Mouse (Mus musculus): ENCODE data around the gene Arhgef25.
"Not testable (repeated sequence)": the region's sequence is repeated elsewhere in the genome, so short reads cannot be mapped to it uniquely, and the experiment has no call there.

The Arhgef25 gene

DNA sequence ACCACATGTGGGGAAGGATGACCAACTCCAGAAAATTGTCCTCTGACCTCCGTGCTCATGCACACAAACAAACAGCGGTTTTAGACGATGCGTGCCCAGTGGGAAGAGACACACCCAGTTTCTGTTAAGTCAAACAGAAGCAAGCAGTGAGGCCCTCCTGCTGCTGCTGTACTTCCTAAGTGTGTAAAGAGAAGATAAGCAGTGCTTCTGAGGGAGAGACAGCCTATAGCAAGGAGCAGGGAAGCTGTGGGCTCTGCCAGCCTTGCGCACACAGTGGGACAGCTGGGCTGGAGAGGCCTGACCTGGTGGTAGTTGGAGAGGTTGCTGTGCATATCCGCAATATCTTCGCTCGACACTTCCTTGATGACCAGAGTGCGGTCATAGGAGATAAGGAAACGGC, 15.5 kb upstream of the Arhgef25 start:
- peak; percentile 78 for DNase-seq (ENCODE audit: low read depth, low spot score)

DNA sequence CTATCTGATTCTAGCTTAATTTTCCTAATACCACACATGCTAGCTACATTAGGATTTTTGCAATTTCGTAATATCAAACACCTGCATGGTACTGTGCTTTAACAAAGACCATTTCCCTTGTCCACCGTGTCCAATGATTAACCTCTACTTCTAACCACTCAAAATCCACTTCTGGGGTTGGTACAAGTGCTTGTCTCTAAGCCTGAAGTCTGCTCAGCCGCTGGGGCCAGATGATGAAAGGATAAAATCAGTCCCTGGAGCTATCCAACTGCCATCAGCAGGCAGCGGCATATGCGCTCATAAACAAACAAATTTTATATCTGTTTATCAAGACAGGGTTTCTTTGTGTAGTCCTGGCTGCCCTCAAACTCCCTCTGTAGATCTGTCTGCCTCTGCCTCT, 14.7 kb upstream of the Arhgef25 start:
- DNase-seq (ENCODE audit: low read depth, low spot score), result no peak

DNA sequence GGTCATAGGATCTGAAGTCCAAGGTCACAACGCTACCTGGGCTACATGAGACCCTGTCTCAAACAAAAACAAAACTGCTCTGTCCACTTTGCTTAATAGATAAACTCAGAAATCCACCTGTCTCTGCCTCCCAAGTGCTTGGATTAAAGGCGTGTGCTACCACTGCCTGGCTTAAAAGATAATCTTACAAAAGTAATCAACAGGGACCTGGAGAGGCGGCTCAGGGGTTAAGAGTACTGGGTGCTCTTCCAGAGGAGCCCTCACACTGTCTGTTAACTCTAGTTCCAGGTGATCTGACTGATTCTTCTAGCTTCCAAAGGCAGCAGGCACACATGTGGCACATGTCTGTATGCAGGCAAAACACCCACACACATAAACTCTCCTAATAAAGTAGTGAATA, 13.2 kb upstream of the Arhgef25 start:
- DNase-seq (ENCODE audit: low read depth, low spot score), result no peak

DNA sequence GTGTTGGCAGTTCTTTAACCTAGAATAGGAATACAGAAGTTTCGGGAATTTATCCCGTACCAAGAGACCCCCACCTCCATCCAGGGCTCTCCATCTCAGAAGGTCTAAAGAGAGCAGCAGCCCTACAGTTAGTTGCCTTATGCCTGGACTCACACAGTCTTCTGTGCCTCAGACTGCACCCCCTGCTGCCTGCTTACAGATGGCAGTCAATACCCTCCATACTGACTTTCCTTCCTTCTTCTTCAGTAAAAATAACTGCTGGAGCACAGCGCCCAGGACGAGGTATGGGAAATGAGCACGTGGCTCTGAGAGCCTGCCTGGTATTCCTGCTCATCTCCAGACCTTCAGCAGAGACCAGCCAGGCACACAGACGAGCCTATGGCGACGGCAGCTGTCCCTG, 10.4 kb upstream of the Arhgef25 start:
- DNase-seq (ENCODE audit: low read depth, low spot score), result no peak

DNA sequence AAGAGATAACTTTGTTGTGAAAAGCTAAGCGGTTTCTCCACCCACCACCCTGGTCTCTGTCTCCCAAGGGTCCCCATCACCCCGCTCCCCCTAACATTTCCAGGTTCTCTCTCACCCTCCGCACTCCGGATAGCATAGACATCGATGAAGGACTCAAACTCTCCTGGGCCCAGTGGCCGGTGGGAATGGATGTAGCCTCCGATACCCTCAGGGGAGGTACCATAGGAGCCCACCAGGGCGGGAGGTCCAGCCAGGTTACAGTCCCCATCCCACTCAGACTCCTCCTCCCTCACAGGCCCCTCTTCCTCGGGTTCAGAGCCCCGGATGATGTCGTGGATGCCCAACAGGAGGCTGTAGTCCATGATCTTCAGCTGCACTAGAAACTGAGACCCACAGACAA, 9.6 kb upstream of the Arhgef25 start:
- DNase-seq (ENCODE audit: low read depth, low spot score), result no peak

DNA sequence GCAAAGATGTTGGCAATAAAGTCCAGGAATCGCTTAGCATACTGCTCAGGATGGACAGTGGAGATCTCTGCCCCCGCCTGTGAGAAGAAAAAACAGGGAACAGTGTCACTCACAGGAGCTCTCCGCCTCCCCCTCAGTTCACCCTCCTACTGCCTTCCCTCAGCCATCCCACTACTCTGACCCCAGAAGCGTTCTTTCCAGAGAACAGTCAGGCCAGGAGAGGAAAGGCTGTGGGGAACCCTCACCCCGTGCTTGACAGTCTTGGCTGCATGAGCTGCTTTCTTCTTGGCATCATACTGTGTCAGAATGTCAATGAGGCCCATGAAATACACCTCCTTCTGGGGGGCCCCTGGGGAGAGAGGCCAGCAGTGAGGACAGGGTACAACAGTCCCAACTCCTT, 9.2 kb upstream of the Arhgef25 start:
- no peak for DNase-seq (ENCODE audit: low read depth, low spot score)

DNA sequence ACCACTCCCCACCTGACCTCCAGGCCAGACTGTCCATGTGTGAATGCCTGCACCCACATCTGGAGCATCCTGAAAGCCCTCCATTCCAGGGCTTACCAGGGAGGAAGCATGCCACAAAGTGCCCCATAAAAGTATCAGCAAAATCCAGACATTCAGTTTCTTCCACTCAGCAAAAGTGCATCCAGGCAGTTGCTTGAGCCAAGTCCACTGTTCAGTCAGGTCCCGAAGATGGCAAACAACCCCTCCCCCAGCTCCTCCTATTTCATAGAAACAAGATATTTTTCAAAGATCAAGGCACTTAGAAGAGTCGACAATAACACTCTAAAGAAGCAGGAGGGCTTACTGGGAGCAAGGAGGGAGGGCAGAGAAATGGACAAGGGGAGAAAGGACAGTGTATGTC, 8.6 kb upstream of the Arhgef25 start:
- no peak for DNase-seq (ENCODE audit: low read depth, low spot score)

DNA sequence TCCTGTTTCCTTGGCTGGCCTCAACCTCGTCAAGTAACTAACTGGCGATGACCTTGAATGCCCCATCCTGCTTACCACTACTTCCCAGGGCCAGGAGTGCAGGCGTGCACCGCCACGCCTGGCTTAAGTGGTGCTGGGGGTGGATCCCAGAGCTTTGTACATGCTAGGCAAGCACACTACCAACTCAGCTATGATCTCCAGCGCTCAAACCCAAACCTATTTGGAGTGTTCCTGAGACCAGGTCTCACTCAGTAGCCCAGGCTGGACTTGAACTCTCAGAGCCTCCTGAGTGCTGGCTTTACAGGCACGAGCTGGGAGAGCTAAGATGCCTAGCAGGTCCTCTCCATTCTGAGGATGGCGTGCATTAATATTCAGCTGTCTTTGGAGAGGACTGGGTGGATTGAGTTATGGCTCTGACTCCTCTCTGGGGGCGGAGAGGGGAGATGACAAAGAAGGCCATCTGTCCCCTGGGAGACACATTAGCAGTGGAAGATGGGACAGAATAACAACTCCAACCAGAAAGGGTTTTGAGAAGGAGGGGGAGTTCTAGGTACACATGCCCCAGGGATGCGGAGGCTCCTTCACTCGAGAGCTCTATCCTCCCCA, 7.7 kb upstream of the Arhgef25 start:
- no peak for DNase-seq (ENCODE audit: low read depth, low spot score)

DNA sequence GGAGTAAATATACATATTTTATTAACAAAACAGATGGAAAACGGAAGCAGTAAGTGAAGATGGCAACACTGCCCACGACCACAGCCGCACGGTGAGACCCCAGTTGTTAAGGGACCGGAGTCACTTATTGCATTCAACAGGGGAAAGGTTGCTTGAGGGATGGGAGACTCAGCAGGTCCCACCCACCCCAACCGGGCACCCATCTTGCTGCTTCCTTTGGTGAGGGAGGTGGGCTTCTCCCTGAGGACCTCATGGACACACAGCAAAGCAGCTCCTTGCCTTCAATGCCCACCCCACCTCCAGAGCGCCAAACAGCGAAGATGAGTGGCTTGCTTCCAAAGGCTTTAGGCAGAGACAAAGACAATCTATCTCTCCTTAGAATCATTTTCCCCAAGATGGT, 7.2 kb upstream of the Arhgef25 start:
- no peak for DNase-seq (ENCODE audit: low read depth, low spot score)

DNA sequence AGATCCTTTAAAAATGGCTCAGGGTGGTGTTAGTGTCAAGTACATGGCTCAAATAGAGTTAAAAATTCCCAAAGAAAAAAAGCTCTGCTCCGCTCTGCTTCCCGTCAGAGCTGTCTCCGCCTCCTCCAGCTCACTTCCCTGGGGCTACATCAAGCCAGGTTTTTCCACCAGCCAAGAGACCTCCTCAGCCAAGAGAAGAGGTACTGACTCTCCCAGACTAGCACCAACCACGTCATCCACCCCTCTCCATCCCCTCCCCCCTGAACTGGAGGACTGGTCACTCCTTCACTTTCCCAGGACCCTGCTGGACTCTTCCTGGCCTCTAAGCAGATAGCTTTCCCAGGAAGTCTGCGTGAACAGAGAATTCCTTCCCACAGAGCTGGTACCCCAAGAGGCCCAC, 6.5 kb upstream of the Arhgef25 start:
- DNase-seq (ENCODE audit: low read depth, low spot score), result no peak

DNA sequence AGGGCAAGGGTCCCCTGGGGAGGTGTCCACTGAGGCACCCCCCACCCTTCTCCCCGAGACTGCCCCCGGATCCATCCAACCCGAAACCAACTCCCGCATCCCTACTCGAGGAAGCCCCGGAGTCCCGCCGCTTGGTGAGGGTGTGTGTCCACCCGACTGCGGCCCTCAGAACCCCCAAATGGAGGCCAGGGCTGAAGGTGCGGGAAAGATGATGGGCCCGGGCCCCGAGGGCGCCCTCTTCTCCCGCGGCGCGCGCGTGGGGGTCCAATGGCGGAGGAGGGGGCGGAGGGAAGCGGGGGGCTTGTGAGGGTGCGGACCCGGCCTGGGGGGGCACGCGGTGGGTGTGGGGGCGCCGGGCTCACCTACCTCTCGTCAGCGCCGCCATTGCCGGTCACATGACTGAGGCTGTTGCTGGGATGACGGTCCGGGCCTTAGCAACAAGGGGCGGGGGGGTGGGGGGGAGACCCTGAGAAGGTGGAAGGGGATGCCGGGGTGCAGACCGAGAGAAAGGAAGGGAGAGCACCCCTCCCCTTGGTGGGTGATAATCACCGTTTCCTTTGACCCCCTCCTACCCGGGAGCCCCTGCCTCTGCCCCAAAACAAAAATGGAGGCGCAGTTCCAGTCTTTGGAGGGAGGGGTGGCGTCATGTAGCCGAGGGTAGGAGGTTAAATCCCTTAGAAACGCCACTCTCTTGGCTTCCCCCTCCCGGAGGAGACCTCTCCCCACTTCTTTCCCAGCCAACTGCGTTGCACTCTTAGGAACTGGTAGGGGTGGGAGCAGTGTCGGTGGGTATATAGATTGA, 5.6 kb upstream of the Arhgef25 start, which contains the start of gene Dtx3:
TSS of gene Dtx3 (minus strand) at position 401 of the 802 bp plus-strand sequence.
- no peak for DNase-seq (ENCODE audit: low read depth, low spot score)

DNA sequence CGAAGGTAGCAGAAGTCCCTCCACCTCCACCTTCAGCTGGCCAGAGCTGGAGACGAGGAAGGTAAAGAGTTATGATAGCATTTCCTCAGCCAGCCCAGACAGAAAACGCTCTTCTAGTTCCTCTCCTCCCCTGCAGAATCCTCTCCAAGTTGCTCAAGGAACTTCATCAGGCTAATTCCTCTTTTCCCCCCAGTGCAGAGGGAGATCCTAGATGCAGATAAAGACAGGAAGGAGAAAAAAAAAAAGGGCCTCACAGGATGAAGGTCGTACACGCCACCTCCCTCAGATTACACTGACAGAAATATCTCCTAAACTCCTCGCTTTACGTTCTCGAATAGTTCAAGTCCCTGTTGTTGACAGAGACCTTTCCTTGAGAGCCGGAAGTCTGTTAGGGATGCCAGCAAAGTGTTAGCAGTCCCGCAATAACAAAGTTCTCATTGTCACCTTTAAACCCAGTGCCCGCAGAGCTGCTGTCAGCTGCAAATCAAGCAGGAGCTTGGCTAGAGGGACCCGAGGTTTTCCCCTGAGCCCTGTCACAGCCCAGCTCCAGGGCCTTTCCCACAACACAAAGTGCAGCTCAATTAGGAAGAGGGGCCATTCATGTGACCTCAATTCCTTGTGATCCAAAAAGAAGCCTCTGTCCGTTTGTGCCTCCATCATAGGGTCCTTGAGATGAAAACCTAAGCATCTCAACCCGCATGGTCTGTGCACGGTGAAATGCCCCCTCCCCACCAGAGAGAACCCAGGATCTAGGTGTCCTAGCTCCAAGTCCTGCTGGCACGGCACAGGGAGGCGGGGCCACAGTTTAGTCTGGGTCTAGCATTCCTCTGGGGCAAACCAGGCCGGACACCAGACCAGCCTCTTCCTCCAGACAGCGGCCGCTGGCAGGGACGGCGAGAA, 4.8 kb upstream of the Arhgef25 start:
- DNase-seq (ENCODE audit: low read depth, low spot score), result no peak

DNA sequence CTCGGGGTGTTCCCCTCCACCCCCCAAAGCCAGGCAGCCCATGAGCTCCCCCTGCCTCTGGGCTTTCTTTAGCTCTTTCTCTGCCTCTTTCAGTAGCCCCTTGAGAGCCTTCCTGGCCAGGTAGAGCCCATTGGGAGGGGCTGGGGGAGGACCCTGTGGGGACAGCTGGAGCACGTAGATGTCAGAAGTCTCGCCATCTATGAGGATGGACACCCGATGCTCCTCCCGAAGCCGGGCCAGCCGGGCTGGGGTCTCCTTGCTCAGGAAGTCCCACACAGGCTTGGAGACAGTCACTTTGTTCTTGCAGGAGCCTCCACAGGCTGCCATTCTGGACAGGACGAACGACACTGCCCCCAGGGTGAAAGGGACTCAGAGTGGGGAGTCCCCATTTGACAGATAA, 3.1 kb upstream of the Arhgef25 start:
- DNase-seq (ENCODE audit: low read depth, low spot score), result no peak

DNA sequence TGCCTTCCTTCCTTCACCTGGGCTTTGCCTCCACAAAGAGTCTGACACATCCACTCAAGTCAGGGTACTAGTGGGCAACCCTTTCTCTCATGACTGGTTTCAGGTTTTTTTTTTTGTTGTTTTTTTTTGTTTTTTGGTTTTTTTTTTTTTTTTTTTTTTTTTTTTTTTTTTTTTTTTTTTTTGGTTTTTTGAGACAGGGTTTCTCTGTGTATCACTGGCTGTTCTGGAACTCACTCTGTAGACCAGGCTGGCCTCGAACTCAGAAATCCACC, 2.1 kb upstream of the Arhgef25 start:
- not testable (repeated sequence) for DNase-seq (ENCODE audit: low read depth, low spot score)

DNA sequence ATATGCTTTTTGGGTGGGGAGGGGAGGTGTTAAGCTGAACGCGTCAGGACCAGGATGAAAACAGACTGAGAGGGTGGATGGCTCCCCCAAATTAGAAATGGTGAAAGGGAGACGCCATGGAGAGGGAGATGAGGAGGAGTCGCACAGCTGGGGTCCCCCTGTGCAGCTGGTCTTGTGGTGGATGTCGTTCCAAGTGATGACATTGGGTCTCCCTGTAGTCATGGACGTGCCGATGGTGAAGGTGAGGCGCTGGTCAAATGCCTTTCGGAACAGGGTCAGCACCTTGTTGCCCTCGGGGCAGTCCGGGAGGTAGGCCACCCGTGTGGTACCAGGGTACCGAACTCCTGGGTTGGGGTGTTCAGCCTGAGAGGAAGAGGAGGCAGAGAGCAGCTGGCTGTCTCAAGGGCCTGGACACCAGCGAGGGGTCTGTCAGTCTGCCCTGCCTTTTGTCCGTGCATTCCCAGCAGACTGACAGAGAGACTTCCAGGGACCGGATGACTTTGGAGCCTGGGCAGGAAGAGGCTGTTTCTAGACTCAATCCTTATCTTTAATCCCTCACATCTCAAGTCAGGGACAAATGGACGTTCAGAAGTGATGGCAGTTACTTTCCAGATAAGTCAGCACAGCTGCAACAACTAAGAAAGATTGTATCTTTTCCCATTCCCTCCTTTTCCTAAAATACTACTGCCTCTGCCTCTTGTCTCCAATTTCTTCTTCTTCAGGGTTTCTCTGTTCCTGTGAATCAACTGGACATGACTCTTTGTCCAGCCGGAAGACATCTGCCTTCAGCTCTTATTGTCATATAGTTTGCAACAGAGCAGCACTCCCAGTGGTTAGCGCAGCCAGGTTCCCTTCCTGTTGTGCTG, 1.5 kb upstream of the Arhgef25 start:
- no peak for DNase-seq (ENCODE audit: low read depth, low spot score)

DNA sequence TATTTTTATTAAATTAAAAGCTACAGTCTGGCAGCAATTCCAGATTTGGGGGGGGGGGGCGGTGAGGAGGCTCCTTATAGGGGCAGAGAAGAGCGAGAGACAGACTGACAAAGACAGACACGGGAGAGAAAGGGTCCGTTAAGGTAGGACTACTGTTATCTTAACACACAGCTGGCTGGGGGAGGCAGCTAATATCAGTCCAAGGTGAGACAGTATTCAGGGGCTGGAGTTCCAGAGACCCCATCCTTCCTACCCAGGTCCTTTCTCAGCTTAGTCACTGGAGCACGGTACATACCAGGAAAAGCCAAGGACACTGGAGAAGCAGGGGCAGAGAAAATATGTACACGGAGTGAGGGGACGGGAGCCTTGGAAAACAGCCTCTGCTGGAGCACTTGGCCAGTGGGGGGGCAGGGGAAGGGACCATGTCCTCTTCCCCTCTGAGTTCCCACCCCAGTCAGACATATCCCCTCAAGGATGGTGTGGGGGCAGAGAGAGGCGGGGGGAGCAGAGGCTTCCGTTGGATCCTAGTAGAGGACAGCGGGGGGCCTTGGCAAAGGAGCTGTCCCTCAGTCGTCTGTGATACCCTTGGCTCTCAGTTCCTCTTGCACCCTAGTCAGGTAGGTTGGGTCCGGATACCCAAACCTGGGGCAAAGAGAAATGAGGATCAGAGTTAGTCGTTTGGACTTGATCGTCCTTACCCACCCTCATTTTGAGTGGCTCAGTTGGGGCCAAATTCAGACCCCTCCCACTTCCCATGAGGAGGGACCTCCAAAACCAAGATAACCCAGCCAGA, 711 bp upstream of the Arhgef25 start:
- DNase-seq (ENCODE audit: low read depth, low spot score), result no peak

DNA sequence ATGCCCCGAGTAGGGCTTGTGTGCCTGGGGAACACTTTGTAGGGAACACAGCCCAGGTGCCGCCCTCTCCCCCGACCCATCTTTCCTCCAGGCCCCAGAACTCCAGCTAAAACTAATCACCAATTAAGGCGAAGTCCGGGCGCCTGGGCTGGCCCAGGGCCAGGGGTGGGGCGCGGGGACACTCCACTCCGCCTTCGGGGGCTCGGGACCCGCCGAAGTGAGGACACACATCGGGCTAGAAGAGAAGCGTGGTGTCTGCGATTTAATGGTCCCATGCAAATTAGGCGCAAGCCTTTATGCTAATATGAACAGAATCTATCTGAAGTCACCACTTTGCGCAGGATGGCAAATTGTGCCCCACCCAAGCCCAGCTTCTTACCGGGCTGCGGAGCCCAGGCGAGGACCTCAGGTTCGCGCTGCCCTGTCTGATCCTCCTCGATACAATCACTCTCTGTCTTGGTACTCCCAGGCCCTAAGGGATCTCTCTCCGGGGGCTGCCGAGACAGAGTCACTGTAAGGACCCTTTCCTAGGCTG, 700 bp downstream of the Arhgef25 start:
- no peak for DNase-seq (ENCODE audit: low read depth, low spot score)

DNA sequence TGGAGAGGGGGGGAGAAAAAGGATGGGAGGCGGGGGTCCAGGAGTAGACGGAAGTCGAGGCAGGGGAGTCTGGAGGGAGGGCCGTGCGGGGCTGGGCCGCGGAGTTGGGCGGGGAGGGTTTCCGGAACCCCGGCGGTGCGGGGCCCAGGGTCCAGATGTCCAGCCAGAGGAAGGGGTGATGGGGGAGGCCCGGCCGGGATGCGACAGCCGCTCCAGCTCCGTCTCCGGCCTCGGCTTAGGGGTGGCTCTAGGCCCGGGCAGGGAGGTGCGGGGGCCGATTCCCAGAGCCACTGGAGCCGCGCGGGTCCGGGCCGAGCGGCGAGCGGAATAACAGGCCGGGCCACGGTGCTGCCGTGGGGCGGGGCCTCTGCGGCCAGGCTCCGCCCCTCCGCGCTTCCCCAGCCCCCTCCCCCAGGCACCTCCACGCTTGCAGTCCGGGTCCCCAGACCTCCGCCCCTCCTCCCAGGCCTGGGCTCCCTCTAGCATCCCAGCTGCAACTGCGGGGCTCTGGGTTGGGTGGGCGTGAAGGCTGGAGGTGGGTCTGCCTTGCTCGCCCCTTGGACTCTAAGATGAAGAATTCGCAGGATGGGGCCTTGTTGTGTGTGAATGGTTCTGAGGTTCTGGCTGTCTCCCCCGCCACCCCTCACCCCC, 1.3 kb downstream of the Arhgef25 start:
- DNase-seq (ENCODE audit: low read depth, low spot score), result no peak

DNA sequence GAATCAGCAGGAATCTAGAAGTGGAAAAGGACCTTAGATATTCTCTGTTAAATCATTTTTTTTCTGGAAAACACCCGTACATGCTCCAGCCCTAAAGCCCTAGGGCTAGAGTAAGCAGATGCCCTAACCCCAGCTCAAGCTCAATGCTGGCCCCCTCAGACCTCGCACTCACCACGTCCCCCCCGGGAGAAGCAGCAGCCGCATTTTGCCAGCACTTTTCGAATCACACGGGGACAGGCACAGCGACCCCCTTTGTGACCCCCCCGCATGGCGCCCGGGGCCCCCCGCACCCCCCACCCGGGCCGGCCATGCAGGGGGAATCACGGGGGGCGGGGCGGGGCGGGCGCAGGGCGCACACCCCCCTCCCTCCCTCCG, 1.8 kb downstream of the Arhgef25 start:
- no peak for DNase-seq (ENCODE audit: low read depth, low spot score)

Data from c-Kit-negative CD71-positive TER-119-positive erythroid progenitor cells, embryonic 14.5 days (primary cell).